Mouse (Mus musculus) MEL-GATA-1-ER (cell line): ENCODE results near the gene Calr.

Experiments used
- DNase-seq: peaks from one replicate; pipeline ENCODE4 v3.0.0-alpha.2; 2012; ENCODE audit warnings: low read depth; ENCODE audit errors: extremely low read depth

Calr gene

DNA sequence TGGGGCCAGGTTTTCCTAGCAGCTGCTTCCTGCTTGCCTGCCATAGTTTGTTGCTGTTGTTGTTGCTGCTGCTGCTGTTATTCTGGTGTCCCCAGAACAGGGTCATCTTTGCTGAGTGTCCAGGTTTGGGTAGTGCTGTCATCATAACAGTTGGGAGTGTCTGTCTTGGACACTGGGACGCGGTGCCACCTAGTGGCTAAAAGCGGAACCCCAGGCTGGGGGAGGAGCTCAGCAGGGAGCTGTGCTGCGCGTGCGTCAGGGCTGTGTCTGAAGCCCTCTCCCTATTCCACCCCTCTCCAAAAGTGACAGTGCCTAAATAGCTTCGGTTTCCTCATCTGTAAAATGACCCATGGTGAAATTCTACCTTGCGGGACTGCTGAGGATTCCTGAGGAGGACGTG lies 31.2 kb downstream of the Calr start:
- DNase-seq, result peak; percentile 59

DNA sequence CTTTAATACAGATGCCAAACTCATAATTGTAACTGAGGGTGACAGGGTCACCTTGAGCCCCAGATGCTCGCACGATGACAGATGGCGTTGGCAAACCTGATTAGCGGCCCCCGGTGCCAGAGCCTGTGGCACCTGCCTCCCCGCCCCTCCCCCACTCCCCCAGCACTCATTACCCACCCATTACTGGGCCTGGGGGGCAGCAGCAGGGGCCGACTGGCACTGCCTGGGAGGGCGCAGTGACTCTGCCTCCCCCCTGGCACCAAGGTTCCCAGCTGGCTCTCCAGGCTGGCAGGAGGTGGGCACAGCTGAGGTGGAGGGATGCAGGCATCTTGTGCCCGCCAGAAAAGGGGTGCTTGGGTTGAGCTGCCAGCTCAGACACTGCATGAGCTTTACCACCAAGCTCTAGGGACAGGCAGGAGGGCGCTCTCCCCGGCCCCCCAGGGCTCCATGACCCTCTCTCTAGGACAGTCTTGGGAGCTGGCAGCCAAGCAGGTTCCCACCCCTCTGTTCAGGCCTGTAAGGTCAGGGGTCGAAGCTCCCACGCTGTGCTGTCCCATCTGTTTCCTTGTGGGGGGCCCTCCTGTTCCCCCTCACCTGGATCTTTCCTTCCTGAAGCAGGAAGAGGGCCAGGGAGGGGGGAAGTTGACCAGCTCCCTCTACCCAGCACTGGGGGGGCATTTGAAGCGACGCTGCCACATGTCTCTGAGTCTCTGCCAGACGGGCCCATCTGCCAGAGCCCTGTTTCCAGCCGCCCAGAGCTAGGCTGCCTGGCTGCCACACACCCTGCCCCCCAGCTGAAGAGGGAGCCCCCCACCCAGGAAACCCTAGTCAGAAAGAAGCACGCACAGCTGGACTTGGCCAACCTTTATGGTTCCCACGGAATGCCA lies 31.9 kb downstream of the Calr start:
- no peak for DNase-seq

DNA sequence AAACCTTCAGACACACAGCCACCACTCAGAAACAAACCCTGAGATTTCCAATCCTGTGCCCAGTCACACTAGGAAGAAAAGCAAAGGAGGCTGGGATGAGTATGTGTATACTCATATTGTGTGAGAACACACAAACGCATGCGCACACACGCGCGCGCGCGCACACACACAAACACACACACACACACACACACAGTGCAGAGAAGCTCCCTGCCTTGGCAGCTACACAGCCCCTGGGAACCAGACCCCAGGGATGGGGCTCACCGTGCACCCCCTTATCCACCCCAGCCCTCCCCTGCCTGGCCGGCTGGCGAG lies 32.5 kb downstream of the Calr start:
- no peak for DNase-seq

DNA sequence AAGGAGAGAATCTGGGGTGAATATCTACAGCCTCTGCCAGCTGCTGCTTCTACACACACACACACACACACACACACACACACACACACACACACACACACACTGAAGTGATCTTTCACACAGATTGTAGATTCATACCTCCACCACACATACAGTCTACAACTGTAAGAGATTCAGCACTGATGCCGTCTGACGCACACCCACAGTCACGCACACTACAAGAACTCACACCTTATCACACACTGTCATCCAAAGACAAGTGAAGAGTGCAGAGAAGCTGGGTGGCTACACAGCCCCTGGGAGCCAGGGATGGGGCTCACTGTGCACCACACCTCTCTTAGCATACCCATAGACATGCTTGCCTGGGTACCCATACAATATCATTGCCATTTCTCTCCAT lies 32.9 kb downstream of the Calr start:
- no peak for DNase-seq

DNA sequence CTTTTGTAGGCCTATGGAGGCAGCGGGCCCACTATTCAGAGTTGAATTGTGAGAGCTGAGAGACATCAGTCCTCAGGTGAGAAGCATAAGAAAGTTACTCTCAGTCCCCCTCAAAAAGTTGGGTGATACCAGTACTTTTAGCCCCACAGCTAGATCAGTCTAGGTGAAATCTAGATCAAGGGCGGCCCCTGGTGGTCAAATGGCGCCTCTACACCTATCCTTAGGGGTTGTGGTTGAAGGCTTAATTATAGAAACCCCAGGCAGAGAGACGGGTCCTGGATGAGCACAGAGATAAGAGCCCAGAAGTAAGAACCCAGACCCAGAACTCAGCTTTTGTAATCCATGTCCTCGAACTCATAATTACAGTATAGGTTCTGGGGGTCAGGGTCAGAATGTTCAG lies 33.7 kb downstream of the Calr start:
- peak; percentile 58 for DNase-seq

DNA sequence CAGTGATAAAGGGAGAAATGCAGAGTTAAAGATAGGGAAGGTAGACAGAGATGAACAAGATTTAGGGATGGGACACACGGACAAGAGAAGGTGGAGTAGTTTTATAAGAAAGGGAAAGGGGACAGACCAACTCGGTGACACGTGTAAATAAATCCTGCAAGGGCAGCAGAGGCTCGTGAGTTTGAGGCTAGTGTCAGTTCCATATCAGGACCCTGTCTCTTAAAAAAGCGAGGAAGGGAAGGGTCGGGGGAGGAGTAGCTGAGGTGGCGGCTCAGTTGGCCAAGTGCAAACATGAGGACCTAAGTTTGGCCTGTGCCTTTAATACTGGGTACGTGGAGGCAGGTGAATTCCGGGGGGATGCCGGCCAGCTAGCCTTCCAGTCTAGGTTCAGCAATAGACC lies 35.4 kb downstream of the Calr start:
- no peak for DNase-seq

DNA sequence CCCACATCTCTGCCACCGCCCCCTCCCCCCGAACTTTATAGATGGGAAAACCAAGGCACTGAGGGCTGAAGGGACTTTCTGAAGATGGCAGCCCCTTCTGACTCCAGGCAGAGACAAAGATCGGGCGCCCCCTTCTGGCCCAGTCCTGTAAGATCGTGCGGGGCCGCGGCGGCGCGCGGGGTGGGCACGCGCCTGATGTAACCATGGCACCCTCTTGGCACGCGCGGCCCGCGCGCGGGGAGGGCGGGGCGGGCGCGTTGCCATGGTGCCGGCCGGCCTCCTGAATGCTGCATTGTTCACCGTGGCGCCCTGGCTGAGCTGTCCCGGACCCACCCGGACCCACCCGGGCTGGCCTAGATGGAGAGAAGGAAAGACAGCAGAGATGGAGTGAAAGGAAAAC lies 35.8 kb downstream of the Calr start:
- DNase-seq, result no peak

DNA sequence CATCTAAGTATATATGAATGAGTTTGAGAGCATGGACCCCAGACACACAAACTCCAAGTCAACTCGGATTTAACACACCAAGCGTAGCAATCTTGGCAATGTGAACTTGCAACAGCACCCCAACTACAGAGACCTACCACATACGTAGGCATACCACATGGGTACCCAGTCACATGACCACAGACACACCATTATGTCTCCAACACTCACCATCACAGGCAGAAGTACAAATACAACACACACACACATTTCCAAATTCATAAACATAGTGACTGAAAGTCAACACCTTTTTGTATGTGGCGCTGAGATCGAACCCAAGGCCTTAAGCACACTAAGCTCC lies 36.8 kb downstream of the Calr start:
- no peak for DNase-seq

DNA sequence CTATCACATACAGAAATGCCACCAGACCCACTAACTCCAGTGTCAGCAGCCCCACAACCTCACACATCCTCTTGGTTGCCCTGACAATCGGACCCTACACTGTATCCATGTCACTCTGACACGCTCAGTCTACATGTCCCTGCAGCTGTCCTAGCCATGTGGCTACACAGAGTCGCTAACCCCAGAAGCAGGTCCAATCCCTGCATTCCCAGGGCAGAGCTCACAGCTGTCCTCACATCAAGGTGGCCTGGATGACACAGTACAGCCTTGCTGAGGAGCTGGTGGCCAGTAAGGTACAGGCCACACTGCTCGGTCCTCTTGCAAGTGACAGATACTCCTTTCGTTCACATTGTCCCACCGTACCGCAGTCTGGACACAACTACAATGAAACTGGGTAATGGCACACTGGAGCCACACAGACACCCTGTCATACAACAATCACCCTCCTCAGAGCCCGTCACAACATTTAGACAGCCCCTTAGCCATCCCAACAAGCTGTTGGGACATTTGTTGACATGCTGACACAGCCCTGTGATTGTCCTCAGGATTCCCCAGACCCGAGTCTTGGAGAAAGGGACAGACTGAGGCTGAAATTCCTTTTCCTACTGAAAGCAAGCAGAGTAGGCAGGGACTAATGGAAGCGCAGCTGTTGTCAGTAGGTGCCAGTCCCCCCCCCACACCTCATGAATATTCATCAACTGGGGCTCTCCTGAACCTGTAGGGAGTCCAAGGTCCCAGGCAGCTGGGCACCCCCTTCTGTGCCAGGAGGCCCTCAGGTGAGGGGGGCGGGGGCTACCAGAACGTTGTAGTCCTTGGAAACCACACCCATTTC lies 37.4 kb downstream of the Calr start:
- DNase-seq, result no peak

DNA sequence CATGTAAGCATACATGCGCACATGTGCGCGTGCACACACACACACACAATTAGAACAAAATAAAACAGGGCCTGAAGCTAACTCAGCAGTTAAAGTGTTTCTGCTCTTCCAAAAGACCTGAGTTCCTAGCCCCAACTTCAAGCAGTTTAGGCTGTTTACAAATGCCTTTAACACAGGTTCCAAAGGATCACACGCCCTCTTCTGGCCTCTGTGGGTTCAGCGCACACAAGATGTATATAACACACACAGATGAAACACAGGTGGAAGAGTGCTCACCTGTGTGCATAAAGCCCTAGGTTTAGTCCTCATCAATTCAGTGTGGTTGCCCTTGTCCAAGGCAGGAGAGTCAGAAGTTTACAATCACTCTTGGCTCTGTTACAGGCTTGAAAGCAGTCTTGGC lies 40.7 kb downstream of the Calr start:
- no peak for DNase-seq

DNA sequence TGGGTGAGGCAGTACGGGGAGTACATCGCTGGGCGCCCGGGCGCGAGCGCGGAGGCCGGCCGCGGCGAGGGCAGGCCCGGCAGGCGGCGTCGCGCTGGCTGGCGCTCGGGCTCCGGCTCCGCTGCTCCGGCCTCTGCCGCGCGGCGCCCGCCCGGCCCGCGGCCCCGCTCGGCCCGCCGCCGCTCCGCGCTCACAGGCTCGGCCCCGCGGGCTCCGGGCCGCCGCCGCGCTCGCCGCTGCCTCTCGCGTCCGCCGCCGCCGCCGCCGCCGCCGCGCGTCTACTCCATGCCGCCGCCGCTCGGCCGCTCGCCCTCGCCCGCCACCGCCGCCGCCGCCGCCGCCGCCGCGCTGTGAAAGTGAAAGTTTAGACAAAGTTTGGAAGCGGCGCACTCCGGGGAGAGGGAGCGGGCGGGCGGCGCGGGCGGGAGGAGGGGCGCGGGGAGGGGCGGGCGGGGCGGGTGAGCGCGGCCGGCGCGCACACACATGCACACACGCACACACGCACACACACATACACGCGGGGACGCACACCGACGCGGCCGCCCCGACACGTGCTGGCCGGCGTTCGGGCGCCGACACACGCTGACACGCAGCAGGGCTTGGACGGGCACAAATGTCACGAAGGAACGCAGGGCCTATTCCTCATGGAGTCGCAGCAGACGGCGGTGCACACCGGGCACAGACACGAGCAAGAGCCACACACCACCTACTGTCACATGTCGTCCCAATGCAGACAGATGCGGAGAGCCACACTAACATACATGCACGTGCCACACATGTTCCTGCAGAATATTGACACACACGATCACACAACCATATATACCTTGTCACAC lies 46.5 kb downstream of the Calr start, which contains the start of gene Nfix:
Gene Nfix (minus strand): TSS at position 346 of the 833 bp plus-strand sequence.
- DNase-seq, result no peak

DNA sequence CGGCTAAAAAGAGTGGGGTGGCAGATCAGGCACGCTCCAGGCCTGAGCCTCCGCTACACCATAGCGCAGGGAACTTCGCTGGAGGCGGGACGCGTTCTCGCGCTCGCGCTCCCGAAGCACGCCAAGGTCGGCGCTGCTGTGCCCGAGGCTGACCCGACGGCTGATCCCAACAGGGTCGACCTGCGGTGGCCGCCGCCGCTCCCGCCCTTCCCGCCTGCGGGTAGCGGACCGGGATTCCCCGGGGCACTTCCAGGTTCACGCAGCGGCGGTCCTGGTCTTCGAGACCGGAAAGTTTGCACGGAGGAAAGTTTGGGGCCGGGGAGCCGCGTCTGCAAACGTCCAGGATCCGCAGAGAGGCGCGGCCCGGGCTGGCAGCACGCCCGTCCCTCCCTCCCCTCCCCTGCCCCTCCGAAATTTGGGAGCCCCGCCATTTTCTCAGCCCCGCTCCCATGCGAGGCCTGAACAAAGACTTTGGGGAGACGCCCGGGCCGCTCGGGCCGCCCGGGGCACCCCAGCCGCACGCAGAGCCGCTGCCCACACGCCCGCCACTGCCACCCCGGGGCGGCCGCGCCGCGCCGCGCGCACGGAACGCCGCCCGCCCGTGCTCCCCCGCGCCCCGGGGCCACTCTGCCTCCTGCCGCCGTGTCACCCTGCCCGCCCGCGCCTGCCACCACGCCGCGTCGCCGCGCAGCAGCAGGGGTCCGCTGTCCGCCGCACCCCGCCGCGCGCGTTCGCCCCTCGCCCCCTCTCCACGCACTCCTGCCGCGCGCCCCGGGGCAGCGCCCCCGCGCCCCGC lies 47.4 kb downstream of the Calr start:
- peak; percentile 29 for DNase-seq

DNA sequence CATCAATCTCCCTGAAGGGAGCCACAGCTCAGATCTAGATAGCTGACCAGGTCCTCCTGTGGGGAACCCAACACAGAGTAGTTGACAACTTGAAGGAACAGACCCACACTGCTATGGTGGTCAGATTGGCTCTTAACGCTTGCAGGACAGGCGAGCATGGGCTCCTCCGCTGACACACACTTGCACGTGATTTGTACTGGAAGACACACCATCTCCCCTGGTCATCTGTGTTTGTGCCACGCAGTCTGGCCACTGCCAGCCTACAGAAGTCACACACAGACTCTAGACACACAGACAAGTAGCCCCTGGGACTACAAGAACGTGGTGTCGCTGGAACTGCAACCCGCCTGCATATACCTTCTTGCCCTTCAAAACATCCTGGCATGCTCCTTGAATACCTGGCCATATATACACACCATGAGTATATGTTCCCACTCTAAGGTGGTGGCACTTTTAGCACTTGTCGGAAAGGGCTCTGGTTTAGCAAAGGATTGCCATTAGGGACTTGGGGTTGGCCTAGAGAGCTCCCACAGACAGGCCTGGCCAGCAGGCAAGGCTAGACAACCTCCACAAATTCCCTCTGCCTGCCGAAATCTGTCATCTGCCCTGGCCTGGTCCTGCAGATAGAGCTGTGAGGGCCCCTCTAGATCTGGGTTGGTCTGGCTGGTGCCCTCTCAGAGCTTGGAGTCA lies 48.1 kb downstream of the Calr start:
- DNase-seq, result no peak

DNA sequence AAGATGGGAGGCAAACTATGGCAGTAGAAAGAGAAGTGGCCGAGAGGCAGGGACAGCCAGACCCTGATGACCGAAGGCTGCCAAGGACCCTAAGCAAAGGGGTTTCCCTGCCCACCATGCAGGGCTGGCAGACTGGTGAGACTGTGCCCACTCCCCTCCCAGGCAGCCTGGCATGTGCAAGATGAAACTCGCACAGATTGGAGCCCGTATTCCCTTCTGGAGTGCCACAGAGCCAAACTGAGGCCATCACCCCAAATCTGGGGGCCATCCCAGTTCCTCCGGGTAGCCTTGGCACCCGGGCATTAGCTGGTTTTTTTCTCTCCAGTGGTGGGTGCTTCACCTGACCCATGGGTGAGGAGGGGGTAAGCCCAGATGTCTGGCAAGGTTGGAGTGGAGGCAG lies 48.8 kb downstream of the Calr start:
- no peak for DNase-seq

DNA sequence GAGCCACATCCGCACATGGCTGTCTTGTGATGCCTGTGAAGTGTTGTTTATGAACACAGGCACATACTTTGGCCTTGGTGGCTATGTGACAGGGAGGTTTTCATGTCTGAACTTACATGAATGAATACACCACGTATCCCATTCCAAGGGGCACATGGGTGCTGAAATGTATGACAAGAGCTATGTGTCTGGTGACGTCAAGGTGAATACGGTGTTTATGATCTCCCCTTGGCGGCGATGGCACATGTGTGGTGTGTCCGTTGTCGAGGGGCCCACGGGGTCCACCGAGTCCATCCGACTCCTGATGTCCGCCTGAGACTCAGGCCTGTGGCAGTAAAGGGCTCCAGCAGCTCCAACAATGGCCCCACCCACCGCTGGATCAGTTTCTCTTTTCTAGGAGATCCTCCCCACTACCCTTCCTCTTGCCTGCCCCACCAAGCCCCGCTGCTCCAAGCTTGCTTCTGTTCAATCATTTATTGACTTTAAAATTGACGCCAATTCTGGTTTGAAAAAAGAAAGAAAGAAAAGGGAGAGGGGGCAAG lies 49.4 kb downstream of the Calr start:
- no peak for DNase-seq

DNA sequence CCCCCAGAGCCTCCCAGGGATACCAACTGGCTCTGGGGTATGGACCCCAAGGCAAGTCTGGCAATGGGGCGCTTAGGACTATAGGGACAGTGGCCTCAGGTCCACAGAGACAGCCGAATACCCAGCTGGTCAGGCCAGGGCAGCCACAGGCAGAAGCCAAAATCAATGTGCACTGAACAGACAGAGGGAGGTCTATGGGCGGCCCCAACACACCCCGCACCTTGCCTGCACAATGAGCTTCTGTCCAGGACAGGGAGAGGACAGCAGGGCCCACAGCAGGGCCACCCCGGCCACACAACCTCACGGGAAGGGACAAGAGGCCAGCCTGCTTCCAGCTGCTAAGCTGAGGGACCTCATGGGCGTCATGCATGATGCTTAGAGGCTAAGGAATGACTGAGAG lies 52.2 kb downstream of the Calr start:
- DNase-seq, result no peak

DNA sequence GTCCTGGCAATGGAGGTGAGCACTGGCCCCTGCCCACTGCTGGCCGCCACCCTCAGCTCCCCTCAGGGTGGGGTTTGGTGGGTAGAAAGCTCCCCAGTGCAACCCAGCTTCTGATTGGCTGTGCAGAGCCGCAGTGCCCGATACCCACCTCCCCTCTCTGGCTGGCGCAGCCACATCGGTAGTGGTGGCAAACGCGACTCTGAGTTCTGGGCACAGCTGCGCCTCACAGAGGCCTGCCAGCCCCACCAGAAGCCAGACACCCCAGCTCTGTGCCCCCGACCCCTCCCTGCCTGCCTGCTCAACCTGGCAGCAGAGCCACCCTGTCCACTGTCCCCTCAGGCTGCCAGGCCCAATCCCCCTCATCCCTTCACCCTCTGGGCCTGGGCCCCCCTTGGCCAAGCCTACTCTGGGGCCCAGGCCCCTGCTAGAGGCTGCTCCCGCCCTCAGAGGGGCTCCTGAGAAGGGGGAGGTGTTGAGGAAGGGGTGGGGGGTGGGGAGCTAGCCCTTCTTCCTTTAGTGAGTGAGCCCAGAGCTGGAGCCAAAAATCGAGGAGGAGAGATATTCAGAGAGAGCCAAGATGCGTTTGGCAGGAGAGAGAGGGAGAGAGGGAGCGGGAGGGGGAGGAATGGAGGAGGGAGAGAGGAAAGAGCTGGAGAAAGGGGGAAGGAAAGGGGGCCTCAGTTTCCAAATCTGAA lies 52.8 kb downstream of the Calr start:
- DNase-seq, result no peak

DNA sequence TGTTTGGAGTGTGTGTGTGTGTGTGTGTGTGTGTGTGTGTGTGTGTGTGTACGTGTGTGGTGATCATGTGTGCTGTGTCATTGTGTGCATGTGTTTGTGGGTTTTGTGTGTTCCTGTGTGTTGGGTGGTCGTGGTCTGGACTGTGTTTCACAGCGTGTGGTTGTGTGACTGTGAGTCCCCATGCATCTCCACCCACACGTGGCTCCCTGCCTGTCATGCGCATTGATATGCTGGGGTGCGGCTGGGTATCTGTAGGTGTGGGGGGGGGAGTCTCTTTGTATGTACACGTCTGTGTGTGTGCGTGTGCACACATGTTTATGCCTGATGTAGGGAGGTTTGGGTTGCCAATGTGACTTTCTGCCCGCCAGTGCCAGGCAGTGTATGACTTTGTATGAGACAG lies 53.6 kb downstream of the Calr start:
- no peak for DNase-seq

DNA sequence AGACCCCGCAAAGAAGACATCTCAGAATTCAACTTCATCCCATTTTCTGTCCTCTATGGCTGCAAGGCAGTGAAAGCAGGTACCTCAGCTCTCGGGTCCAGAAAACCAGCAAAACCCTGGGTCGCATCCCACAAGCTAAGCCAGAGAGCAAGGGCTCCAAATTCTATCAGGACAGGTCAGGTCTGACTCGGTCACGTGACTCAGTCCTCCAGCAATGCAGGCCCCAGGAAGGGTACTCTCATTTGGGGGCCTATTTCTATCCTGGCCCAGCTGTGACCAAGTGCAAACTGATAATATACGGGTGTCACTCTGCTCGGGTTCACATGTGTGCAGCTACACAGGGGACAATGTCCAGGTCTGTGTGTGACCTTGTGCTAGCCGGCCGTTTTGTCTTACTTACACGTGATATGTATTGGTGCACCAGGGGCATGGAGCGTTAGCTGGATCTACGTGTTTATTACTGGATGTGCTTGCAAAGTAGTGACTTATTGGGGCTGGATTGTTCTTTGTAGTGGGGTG lies 54.2 kb downstream of the Calr start:
- no peak for DNase-seq
